Mouse (Mus musculus): ENCODE results near the gene Krt78. TPM values are rescaled to one million over a fixed set of nuclear protein-coding genes. Genes with fewer than 3 reads are reported as not detected.

Gene Krt78
- polyA plus RNA-seq, 1 experiment from 2014 or later: not detected

GRCm38 (mm10) chr15:101990946-101991345 lies 36.9 kb upstream of the Krt78 start:
- no peak overlapping the region for H3K4me3 ChIP-seq (ENCODE audit: low read depth, low read length)
- H3K4me1 ChIP-seq (ENCODE audit: control insufficient read depth, insufficient read depth, low read length): no peaks in the 10 kb centered on the region
- no peaks in the 10 kb centered on the region for H3K27me3 ChIP-seq (ENCODE audit: control insufficient read depth, insufficient read depth, low read length)
- H3K9ac ChIP-seq (ENCODE audit: low read depth, low read length): no peak overlapping the region
- 83% methylated on average over 6 of the region's 6 CpGs for WGBS (ENCODE audit: insufficient replicate concordance)
- no peak overlapping the region for H3K27ac ChIP-seq (ENCODE audit: low read depth, low read length)
- no peaks in the 10 kb centered on the region for H3K9me3 ChIP-seq (replicated peaks; ENCODE audit: control insufficient read depth, low read length)
- no peaks in the 10 kb centered on the region for H3K36me3 ChIP-seq (ENCODE audit: control insufficient read depth, insufficient read depth, low read length)
- no peak for ATAC-seq (replicated peaks; ENCODE audit: insufficient number of reproducible peaks, low FRiP score, low TSS enrichment)
- H3K4me2 ChIP-seq: no peak overlapping the region

GRCm38 (mm10) chr15:101988714-101989113 lies 34.6 kb upstream of the Krt78 start:
- Histone ChIP-seq H3K27ac (ENCODE audit: low read depth, low read length) (no peak overlapping the region), H3K9ac (ENCODE audit: low read depth, low read length) (no peak overlapping the region), H3K4me3 (ENCODE audit: low read depth, low read length) (no peak overlapping the region), H3K9me3 (replicated peaks; ENCODE audit: control insufficient read depth, low read length) (no peaks in the 10 kb centered on the region), H3K27me3 (ENCODE audit: control insufficient read depth, insufficient read depth, low read length) (no peaks in the 10 kb centered on the region), H3K36me3 (ENCODE audit: control insufficient read depth, insufficient read depth, low read length) (no peaks in the 10 kb centered on the region), H3K4me2 (no peak overlapping the region), H3K4me1 (ENCODE audit: control insufficient read depth, insufficient read depth, low read length) (0 out of 2 replicates have a peak, but pooled peaks cover 4% of the 10 kb centered on the region)
- WGBS (ENCODE audit: insufficient replicate concordance): 71% methylated on average over 8 of the region's 8 CpGs
- no peak for ATAC-seq (replicated peaks; ENCODE audit: insufficient number of reproducible peaks, low FRiP score, low TSS enrichment)

GRCm38 (mm10) chr15:101988119-101988518 lies 34.0 kb upstream of the Krt78 start:
- Histone ChIP-seq H3K4me3 (ENCODE audit: low read depth, low read length) (no peak overlapping the region), H3K4me1 (ENCODE audit: control insufficient read depth, insufficient read depth, low read length) (0 out of 2 replicates have a peak, but pooled peaks cover 4% of the 10 kb centered on the region), H3K36me3 (ENCODE audit: control insufficient read depth, insufficient read depth, low read length) (no peaks in the 10 kb centered on the region), H3K27ac (ENCODE audit: low read depth, low read length) (no peak overlapping the region), H3K9me3 (replicated peaks; ENCODE audit: control insufficient read depth, low read length) (no peaks in the 10 kb centered on the region), H3K27me3 (ENCODE audit: control insufficient read depth, insufficient read depth, low read length) (no peaks in the 10 kb centered on the region; the same call in 1 of the 2 replicates), H3K9ac (ENCODE audit: low read depth, low read length) (no peak overlapping the region), H3K4me2 (no peak overlapping the region)
- no peak for ATAC-seq (replicated peaks; ENCODE audit: insufficient number of reproducible peaks, low FRiP score, low TSS enrichment)
- under 1% methylated on average over 10 of the region's 10 CpGs for WGBS (ENCODE audit: insufficient replicate concordance)

GRCm38 (mm10) chr15:101984746-101985145 lies 30.7 kb upstream of the Krt78 start:
- H3K9me3 ChIP-seq (replicated peaks; ENCODE audit: control insufficient read depth, low read length): no peaks in the 10 kb centered on the region
- H3K4me3 ChIP-seq (ENCODE audit: low read depth, low read length): no peak overlapping the region
- peak overlapping the region; percentile 62 for H3K4me2 ChIP-seq
- H3K27me3 ChIP-seq (ENCODE audit: control insufficient read depth, insufficient read depth, low read length): no peaks in the 10 kb centered on the region; the same call in 1 of the 2 replicates
- 0 out of 2 replicates have a peak, but pooled peaks cover 4% of the 10 kb centered on the region for H3K4me1 ChIP-seq (ENCODE audit: control insufficient read depth, insufficient read depth, low read length)
- H3K36me3 ChIP-seq (ENCODE audit: control insufficient read depth, insufficient read depth, low read length): no peaks in the 10 kb centered on the region
- no peak for ATAC-seq (replicated peaks; ENCODE audit: insufficient number of reproducible peaks, low FRiP score, low TSS enrichment)
- 16% methylated on average over 6 of the region's 6 CpGs for WGBS (ENCODE audit: insufficient replicate concordance)
- no peak overlapping the region for H3K27ac ChIP-seq (ENCODE audit: low read depth, low read length)
- 0 out of 2 replicates have a peak overlapping the region, but pooled peaks have one; percentile 35 for H3K9ac ChIP-seq (ENCODE audit: low read depth, low read length)

GRCm38 (mm10) chr15:101983949-101984601 lies 30.0 kb upstream of the Krt78 start:
- peak; percentile 80 for ATAC-seq (replicated peaks; ENCODE audit: insufficient number of reproducible peaks, low FRiP score, low TSS enrichment)
- Histone ChIP-seq H3K36me3 (ENCODE audit: control insufficient read depth, insufficient read depth, low read length) (no peaks in the 10 kb centered on the region), H3K9ac (ENCODE audit: low read depth, low read length) (peak overlapping the region; percentile 64; the same call in 1 of the 2 replicates), H3K4me2 (peak overlapping the region; percentile 62), H3K27ac (ENCODE audit: low read depth, low read length) (0 out of 2 replicates have a peak overlapping the region, but pooled peaks have one; percentile 50), H3K9me3 (replicated peaks; ENCODE audit: control insufficient read depth, low read length) (no peaks in the 10 kb centered on the region), H3K27me3 (ENCODE audit: control insufficient read depth, insufficient read depth, low read length) (no peaks in the 10 kb centered on the region; the same call in 1 of the 2 replicates), H3K4me1 (ENCODE audit: control insufficient read depth, insufficient read depth, low read length) (0 out of 2 replicates have a peak, but pooled peaks cover 4% of the 10 kb centered on the region), H3K4me3 (ENCODE audit: low read depth, low read length) (peak overlapping the region; percentile 23; the same call in 1 of the 2 replicates)
- WGBS (ENCODE audit: insufficient replicate concordance): 3% methylated on average over 15 of the region's 15 CpGs

GRCm38 (mm10) chr15:101983315-101983948 lies 29.3 kb upstream of the Krt78 start:
- Histone ChIP-seq H3K36me3 (ENCODE audit: control insufficient read depth, insufficient read depth, low read length) (no peaks in the 10 kb centered on the region), H3K27ac (ENCODE audit: low read depth, low read length) (0 out of 2 replicates have a peak overlapping the region, but pooled peaks have one; percentile 50), H3K9me3 (replicated peaks; ENCODE audit: control insufficient read depth, low read length) (no peaks in the 10 kb centered on the region), H3K4me1 (ENCODE audit: control insufficient read depth, insufficient read depth, low read length) (0 out of 2 replicates have a peak, but pooled peaks cover 4% of the 10 kb centered on the region), H3K4me3 (ENCODE audit: low read depth, low read length) (peak overlapping the region; percentile 23; the same call in 1 of the 2 replicates), H3K27me3 (ENCODE audit: control insufficient read depth, insufficient read depth, low read length) (no peaks in the 10 kb centered on the region; the same call in 1 of the 2 replicates), H3K4me2 (peak overlapping the region; percentile 62), H3K9ac (ENCODE audit: low read depth, low read length) (peak overlapping the region; percentile 64; the same call in 1 of the 2 replicates)
- no peak for ATAC-seq (replicated peaks; ENCODE audit: insufficient number of reproducible peaks, low FRiP score, low TSS enrichment)
- 76% methylated on average over 13 of the region's 13 CpGs for WGBS (ENCODE audit: insufficient replicate concordance)

- Histone ChIP-seq H3K9me3 (replicated peaks; ENCODE audit: control insufficient read depth, low read length) (no peaks in the 10 kb centered on the region), H3K4me2 (no peak overlapping the region), H3K36me3 (ENCODE audit: control insufficient read depth, insufficient read depth, low read length) (no peaks in the 10 kb centered on the region), H3K4me3 (ENCODE audit: low read depth, low read length) (no peak overlapping the region), H3K27ac (ENCODE audit: low read depth, low read length) (no peak overlapping the region), H3K27me3 (ENCODE audit: control insufficient read depth, insufficient read depth, low read length) (no peaks in the 10 kb centered on the region; the same call in 1 of the 2 replicates), H3K9ac (ENCODE audit: low read depth, low read length) (no peak overlapping the region), H3K4me1 (ENCODE audit: control insufficient read depth, insufficient read depth, low read length) (peaks cover 19% of the 10 kb centered on the region)
- no peak for ATAC-seq (replicated peaks; ENCODE audit: insufficient number of reproducible peaks, low FRiP score, low TSS enrichment)
- WGBS (ENCODE audit: insufficient replicate concordance): 54% methylated on average over 6 of the region's 6 CpGs
These were observed 26.8 kb upstream of the Krt78 start for GRCm38 (mm10) chr15:101980849-101981248.

GRCm38 (mm10) chr15:101977043-101977726 lies 23.1 kb upstream of the Krt78 start:
- Histone ChIP-seq H3K27ac (ENCODE audit: low read depth, low read length) (peak overlapping the region; percentile 67), H3K4me1 (ENCODE audit: control insufficient read depth, insufficient read depth, low read length) (peaks cover 15% of the 10 kb centered on the region), H3K4me2 (peak overlapping the region; percentile 74), H3K9ac (ENCODE audit: low read depth, low read length) (peak overlapping the region; percentile 80), H3K9me3 (replicated peaks; ENCODE audit: control insufficient read depth, low read length) (no peaks in the 10 kb centered on the region), H3K36me3 (ENCODE audit: control insufficient read depth, insufficient read depth, low read length) (no peaks in the 10 kb centered on the region), H3K27me3 (ENCODE audit: control insufficient read depth, insufficient read depth, low read length) (peaks cover 5% of the 10 kb centered on the region), H3K4me3 (ENCODE audit: low read depth, low read length) (peak overlapping the region; percentile 34)
- peak; percentile 92 for ATAC-seq (replicated peaks; ENCODE audit: insufficient number of reproducible peaks, low FRiP score, low TSS enrichment)
- 4% methylated on average over 39 of the region's 39 CpGs for WGBS (ENCODE audit: insufficient replicate concordance)
